Mouse (Mus musculus) retina, postnatal 7 days (tissue): ENCODE data around the gene Snd1.

Experiments used
- DNase-seq: peaks from one replicate; pipeline ENCODE4 v3.0.0-alpha.2; 2012; ENCODE audit warnings: low read depth, low spot score

Snd1 gene

DNA sequence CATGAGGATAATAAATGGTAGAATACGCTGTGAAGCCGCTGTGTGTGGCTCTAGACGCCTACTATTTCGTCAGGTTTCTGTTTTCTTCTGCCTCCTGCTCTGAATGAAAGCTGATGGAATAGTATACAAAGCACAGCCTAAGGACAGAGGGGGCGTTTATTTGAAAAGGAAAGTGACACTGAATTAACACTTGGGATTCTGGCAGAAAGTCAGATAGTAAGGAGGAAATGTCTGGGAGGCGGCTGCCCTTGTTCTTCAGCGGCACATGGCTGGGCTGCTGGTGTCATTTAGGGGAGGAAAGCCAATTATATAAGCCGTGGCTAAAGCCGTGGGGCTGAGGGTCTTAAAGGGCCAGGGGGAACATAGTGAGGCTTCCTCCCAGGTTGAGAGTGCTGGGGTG lies 320.4 kb downstream of the Snd1 start:
- DNase-seq, result no peak

GRCm38 (mm10) chr6:28795792-28796515 lies 321.0 kb downstream of the Snd1 start:
- no peak for DNase-seq

DNA sequence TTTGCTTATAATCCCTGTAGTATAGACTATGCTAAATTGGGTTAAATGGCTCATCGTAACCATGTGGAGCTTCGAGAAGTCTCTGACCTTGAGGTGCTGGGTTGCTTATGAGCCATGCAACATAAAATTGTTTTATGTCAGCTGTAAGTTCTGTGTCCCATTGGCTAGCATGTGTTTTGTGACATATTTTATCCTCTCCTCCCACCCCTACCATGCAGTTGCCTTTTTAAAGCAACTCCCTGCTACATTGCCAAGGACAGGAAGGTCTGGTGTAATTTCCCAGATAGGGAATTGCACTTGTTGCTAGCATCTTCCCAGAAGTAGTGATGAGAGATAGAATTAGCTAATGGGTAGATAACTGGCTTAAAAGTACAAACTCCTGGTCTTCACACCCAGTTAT lies 324.9 kb downstream of the Snd1 start:
- DNase-seq, result no peak

DNA sequence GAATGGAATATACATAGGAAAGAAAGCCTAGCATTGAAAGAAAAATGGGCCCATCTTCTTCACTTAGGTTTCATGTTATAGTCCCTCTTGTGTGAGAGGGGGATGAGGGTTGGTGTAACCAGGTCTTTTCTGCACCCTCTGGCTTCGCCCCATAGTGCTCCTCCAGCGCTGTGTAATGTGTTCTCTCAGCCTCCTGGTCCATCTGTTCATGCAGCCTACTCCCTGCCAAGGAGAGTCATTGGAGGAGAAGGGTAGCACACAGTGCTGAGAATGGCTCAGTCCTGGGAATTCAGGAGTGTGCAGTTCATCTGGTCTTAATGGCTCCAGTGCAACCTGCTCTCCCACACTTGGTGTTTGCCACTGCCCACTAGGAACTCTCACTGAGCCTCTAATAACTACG lies 326.0 kb downstream of the Snd1 start:
- no peak for DNase-seq

GRCm38 (mm10) chr6:28803678-28804279 lies 328.8 kb downstream of the Snd1 start:
- DNase-seq, result no peak

DNA sequence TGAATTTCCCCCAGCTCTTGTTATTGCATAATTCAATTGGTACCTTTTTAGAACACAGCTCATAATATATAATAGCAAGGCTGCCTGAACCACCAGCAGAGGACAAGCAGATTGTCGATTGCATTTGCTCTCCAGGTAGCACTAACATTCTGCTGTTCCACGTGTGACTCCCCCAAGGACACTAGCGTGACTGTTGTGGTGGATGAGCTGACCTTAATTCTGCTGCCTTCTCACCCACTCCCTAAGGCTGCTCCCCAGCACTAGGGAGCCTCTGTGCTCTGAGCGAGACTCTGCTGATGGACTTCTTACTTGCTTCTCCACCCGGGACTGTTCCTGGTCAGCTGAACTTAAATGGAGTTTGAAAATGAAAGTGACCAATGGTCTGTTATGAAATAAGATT lies 329.8 kb downstream of the Snd1 start:
- DNase-seq, result no peak

DNA sequence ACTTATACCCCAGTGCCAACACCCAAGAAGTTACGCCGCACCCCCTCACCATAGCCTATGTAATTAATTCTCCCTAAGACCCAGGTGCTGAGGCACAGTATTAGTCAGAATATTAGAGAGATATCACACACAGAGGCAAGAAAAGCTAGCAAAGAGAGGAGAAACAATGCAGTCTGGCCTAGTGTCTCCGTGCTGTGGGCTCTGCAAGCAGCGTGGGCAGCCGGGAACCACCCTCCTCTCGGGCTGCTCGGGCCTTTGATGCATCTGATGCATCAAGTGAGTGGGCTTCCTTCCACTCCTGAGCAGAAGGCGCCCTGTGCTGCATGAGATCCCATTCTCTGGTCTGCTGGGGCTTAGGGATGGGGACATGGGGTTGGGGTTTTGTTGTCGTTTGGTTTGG lies 338.1 kb downstream of the Snd1 start:
- DNase-seq, result no peak

DNA sequence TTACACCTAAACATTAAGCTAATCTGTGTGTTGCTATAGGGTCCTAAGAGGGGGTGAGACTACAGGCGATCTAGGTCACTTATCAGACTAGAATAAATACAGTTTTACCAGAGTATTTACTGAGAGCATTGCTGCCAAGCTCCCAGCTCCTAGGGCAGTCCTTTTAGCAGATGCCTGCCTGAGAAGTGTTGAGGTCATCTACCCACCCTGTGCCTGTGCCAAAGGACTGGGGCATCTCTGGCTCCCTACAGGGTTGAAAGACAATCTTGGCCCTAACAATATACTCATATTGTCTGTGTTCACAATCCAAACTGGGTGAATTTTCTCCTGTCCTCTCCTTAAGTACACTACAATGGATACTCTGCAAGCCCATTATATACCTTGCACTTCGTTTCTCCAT lies 340.0 kb downstream of the Snd1 start:
- DNase-seq, result no peak

DNA sequence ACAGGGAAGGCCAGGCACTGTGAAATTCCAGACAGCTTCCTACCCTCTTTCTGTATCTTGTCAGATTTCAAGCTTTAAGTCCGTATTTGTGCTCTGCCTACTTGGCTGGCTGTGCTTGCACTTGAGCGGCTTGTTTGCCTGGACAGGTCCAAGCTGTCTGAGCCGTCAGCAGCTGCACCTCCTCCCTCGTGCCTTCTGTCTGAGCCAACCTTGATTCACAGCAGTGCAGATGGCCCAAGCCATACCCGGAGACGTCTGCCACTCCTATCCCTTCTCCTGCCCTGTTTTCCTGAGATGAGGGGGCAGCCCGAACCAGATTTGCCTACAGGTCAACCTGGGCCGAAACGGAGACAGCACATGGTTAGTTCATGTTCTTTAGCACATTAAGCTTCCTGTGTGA lies 342.1 kb downstream of the Snd1 start:
- DNase-seq, result no peak

- DNase-seq, result no peak
Measured at GRCm38 (mm10) chr6:28819509-28820358, 344.8 kb downstream of the Snd1 start.

GRCm38 (mm10) chr6:28822296-28822695 lies 347.4 kb downstream of the Snd1 start:
- DNase-seq, result no peak

- DNase-seq, result no peak
Measured at GRCm38 (mm10) chr6:28823375-28823774, 348.4 kb downstream of the Snd1 start.

GRCm38 (mm10) chr6:28823802-28824201 lies 348.9 kb downstream of the Snd1 start:
- no peak for DNase-seq

DNA sequence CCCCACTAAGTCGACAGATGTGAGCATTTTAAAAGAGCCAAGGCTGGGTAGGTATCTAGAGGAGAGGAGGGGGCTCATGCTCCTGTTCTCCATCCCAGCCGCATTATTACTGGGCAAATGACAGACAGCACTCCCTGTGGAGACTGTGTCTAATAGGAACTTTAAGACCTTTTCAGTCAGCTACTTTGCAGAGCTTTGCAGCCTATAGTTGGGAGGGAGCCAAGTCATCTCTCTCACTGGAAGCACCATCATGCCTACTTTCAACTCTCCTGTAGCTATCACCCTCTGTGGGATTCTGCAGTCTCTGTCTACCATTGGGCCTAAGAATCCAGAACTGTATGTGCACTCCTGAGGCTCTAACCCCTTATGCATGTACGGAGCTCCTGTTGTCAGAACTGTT lies 351.0 kb downstream of the Snd1 start:
- no peak for DNase-seq

- DNase-seq, result no peak
Measured at GRCm38 (mm10) chr6:28826689-28827389, 351.9 kb downstream of the Snd1 start.

DNA sequence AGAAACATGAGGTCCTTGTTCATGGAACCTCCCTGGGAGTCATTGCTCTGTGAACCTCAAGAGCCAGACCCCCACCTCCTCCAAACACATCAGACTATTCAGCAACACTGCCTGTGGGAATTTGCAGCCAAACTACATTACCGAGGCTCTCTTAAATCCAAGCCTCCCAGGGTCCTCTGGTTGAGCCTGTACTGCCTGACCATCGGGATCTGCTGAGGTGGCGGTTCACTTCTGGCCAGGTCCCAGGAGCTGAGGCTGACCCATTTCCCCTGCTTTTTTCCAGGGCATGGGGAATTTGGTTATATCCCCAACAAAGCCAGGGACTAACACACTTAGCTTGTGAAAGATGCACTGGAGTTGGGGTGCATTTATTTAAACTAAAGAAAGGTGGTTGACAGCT lies 352.6 kb downstream of the Snd1 start:
- no peak for DNase-seq

DNA sequence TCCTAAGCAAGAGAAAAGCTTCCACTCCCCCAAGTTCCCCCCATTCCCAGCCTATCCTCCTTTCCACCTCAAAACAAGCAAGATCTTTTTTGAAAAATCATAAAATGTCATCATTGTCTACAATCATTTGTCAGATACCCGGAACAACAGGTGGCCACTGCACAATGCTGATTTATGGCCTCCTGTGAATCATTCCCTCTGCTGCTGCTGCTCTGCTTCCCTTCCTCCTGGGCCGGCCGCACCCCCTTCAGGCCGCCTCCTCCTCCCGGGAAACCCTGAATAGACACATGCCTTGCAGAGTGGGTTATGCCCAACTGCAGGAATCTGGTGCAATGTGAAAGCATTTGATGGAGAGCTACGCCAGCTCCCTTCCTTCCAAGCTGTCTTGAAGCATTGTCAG lies 353.7 kb downstream of the Snd1 start:
- DNase-seq, result no peak

DNA sequence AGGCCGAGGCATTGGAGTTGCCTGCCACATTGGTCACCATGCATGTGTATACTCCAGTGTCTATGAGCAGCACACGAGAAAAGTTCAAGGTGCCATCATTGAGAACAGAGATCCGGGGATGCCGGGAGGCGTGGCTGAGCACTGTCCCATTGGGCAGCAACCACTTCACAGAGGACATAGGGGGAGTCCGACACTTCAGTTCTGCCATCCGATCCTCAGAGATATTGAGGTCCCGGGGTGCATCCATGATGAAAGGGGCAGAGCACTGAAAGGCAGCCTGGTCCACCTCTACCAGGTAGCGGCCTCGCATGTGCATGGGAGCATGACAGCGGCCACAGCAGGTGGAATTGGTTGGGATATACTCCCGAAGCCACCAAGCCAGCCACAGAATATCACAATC lies 355.4 kb downstream of the Snd1 start:
- no peak for DNase-seq

DNA sequence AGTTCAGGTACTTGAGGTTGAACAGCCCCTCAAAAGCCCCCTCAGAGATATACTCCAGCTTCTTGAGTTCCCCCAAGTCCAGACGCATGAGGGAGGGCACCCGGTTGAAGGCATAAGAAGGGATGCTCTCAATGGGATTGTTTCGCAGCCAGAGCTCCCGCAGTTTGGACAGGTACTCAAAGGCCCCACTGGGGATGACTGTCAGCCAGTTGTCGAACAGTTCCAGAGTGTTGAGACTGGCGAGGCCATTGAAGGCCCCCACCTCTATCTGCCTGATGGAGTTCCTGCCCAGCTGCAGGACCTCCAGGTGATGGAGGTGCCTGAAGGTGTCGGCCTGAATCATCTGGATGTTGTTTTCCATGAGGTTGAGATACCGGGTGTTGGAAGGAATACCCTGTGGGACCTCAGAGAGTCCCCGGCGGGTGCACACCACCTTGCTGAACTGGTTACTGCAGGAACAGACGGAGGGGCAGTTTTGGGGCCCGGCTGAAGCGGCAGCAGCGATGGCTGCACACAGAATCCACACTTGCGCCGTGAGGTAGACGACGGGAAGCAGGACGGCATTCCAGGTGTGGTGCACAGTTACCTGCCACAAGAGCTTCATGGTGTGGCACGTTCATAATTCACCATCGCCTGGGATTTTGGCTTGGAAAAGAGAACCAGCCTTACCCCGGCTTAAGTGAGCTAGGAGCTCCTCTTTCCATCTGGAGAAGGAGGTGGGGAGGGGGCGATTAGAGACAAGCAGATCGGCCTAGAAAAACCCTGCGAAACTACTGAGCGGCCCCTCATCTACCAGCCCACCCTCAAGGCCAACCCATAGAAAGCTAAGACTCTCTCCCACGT lies 356.3 kb downstream of the Snd1 start, which contains the start of gene Lrrc4:
Gene Lrrc4 (minus strand): TSS at position 737 of the 843 bp plus-strand sequence.
- DNase-seq, result no peak

DNA sequence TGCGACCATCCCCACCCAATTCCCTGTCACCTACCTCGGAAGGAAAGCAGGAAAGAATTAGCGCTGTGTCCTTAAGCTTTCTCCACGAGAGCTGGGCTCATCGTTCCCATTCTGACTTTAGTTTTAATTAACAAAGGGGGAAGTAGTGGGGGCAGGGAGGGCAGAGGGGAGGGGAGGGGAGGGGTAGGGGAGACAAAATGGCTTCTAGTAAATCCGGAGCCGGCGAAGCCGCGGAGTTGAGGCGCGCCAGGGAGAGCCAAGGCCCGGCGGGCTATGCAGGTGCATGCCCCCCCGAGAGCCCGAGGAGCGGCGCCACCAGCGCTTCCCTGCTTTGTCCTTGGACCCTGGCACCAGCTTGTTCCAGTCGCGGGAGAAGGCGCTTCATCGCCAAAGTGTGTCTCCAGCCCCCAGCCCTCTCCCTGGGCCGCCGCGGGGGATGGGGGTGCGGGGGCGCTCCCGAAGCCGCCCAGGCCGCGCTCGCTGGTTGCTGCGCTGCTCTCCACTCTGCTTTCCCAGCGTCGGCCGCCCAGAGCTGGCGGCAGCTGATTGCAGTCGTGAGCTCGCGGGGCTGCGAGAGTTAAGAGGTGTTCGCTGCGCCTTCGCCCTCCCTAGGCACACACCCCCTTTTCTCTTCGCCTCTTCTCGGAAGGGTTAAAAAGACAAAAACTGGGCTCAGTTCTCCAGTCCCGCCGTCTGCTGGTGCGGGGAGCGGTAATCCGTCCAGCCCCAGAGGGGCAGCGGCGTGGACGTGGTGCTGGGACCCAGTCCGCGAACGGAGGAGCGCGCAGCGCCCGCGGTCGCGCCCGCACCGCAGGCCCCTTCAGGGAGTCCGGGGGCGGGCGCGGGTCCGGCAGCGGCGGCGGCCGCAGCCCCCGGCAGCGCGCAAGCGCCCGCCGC lies 357.2 kb downstream of the Snd1 start:
- no peak for DNase-seq
